Mouse (Mus musculus) bone marrow, adult 2 months (tissue): Measurements from ENCODE around the gene Bpnt1.

ENCODE experiments used
- CTCF ChIP-seq: fragments of 200-500 bp; IDR thresholded peaks from 2 replicates; pipeline ENCODE4 v1.5.1; 2011; ENCODE audit warnings: low read length, control low read depth; ENCODE audit not compliant: control insufficient read depth, insufficient read depth
- POLR2A ChIP-seq: fragments of 200-500 bp; IDR thresholded peaks from 2 replicates; pipeline ENCODE4 v1.6.1; 2011; ENCODE audit warnings: low read depth, mild to moderate bottlenecking, control low read depth, low read length, borderline replicate concordance; ENCODE audit not compliant: control insufficient read depth

DNA sequence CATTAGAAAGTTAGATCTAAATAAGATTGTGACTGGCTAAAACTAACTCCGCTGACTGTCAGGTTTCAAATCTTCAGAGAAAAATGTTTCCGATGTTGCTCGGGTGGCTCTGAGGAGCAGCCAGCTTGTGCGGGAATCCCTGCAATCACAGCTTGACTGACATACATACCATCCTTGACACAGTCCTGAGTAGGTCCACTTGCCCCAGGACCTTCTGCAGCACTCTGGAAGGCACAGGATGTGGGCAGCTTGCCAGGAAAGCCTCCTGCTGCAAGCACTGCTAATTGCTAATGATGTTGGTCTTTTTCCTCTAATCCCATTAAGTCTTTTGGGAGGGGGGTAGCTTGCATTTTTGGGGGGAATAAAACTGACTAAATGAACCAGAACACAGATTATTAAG is 46.8 kb upstream of the Bpnt1 start:
- TF ChIP-seq CTCF (no peak), POLR2A (no peak)
